Mouse (Mus musculus): Measurements from ENCODE around the gene Mettl26. TPM values are rescaled to one million over a fixed set of nuclear protein-coding genes. Genes with fewer than 3 reads are reported as not detected.

The Mettl26 gene
- total RNA-seq, 2 experiments from 2014 or later, result 39.0 to 39.9 TPM

DNA sequence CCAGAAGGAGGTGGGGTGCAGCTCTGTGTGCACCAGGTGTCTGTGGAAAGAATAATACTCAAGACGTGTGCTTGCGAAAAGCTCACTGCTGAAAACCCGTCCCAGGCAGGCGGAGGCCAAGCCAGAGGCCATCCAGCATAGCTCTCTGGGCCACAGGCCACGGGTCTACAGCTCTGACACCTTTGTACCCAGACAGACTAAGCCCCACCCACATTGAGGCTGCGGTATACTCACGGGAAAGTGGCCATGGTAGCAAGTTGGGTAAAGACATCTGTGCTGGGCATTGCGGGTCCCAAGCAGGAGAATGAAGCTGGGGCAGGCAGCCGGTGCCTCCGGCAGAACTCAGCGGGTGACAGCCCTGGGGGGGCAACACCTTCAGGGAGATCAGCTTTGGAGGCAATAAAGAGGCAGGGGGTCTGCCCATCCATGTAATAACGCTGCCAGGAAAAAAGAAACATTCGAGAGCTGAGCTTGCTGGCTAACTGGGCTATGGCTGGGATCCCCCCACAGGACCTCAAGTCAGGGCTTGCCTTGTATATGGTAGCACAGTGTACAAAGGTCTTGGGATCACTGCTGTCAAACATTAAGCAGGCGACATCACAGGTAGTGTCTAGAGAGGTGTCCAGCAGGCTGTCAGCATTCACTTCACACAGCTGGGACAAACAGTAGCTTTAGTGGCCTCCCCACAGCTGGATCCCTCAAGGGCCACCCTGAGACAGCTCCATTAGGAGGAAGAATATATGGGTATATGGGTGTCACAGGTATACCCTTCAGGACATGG lies 35.2 kb upstream of the Mettl26 start:
- no peak overlapping the region for H3K4me3 ChIP-seq
- peak overlapping the region; percentile 14; the same call in 1 of the 2 replicates for H3K27ac ChIP-seq
- no peak for TF ChIP-seq CTCF (conservative IDR thresholded peaks at IDR 0.05)
- DNase-seq (ENCODE audit: low spot score in 2 of 2), result no peak

DNA sequence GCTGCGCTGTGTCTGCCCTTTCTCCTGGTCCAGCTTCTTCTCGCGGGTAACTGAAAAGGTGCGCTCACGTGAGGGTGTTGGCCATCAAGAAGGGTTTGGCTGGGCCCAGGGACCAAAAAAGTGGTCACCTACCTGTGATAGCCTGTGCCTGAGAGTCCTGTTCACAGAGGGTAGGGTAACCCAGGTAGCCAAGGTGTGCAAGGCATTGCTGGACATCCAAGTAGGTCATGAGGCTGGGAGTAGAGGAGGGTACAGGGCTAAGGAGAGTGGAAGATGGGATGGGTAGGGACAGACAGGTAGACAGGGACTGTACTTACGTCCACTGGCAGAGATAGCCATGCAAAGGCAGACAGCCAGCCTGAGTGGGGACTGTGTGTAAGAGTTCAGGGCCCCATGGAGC lies 34.4 kb upstream of the Mettl26 start:
- DNase-seq (ENCODE audit: low spot score in 2 of 2), result no peak
- TF ChIP-seq CTCF (conservative IDR thresholded peaks at IDR 0.05), result no peak
- no peak overlapping the region for H3K4me3 ChIP-seq
- H3K27ac ChIP-seq, result no peak overlapping the region

DNA sequence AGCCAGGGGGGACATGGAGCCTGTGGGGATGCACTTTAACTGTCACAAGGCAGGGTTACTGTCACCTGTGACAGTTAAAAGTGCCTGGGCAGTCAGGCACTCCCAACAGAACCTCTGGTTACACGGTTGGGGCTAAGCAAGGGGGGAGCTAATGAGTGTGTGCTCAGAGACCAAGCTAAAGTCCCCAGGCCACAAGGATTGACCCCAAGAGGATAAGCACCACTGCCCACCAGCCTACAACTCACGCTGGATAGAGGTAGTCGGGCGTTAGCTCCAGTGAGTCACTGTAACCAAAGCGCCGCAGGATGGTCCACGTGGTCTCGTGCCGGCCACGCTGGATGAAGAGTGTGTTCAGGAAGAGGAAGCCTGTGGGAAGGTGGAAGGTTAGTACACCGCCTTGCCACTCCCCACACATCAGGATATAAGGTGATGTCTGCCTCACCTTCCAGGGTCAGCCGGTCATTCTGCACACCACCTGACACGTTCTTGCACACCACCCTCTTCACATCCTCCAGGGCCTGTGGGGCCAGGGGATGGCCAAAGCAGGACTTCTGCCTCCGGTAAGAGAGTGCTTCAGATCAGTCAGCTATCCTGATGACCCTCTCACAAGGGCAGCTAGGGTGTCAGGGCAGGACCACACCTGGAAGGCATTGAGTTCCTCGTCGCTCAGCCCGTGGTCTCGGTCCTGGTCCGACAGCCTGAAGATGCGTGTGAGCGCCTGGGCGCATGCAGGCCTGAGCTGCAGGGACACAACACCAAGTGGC lies 33.6 kb upstream of the Mettl26 start, which contains the start of gene Gm20683:
Gene Gm20683 (minus strand): TSS at position 647 of the 764 bp plus-strand sequence.
- Histone ChIP-seq H3K27ac (no peak within 1 kb of the TSS), H3K4me3 (no peak within 1 kb of the TSS)
- TF ChIP-seq CTCF (conservative IDR thresholded peaks at IDR 0.05), result no peak
- no peak for DNase-seq (ENCODE audit: low spot score in 2 of 2)

DNA sequence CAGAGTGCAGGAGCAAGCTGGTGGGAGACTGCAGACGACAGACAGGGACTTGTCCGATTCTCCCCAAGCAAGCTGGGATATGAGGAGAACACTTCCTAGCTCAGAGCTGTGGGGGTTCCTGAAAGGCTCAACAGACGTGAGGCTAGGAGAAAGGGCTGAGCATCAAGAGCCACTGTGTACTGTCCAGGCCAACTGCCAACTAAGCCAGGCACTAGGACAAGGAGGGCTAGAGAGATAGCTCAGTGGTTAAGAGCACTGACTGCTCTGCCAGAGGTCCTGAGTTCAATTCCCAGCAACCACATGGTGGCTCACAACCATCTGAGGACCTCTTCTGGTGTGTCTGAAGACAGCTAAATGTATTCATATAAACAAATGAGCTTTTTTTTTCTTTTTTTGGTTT lies 32.4 kb upstream of the Mettl26 start:
- no peak overlapping the region for H3K27ac ChIP-seq
- no peak overlapping the region for H3K4me3 ChIP-seq
- 0 out of 2 replicates have a peak, but pooled peaks have one; percentile 6 for TF ChIP-seq CTCF (conservative IDR thresholded peaks at IDR 0.05)

DNA sequence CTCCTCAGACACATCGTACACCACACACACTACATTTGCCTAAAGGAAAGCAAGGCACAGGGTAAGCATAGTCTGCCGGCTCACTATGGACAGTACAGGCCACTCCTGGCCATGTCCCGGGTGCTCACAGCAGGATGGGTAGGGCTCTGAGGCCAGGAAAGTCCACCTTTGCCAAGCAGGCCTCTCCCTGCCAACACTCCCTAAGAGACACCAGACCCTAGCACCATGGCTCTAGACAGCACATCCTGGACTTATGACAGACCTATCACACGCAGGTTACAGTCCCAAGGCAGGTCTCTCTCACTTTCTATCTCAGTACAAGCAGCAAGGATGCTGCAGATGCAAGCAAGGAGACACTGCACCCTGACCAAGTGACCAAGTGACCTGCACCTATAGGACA lies 31.8 kb upstream of the Mettl26 start:
- Histone ChIP-seq H3K27ac (peak overlapping the region; percentile 96; the same call in 1 of the 2 replicates), H3K4me3 (peak overlapping the region; percentile 83)
- no peak for DNase-seq (ENCODE audit: low spot score in 2 of 2)
- no peak for TF ChIP-seq CTCF (conservative IDR thresholded peaks at IDR 0.05)

More for the DNA sequence above, 32.4 kb upstream of the Mettl26 start:
- DNase-seq (ENCODE audit: low spot score in 2 of 2), result no peak

DNA sequence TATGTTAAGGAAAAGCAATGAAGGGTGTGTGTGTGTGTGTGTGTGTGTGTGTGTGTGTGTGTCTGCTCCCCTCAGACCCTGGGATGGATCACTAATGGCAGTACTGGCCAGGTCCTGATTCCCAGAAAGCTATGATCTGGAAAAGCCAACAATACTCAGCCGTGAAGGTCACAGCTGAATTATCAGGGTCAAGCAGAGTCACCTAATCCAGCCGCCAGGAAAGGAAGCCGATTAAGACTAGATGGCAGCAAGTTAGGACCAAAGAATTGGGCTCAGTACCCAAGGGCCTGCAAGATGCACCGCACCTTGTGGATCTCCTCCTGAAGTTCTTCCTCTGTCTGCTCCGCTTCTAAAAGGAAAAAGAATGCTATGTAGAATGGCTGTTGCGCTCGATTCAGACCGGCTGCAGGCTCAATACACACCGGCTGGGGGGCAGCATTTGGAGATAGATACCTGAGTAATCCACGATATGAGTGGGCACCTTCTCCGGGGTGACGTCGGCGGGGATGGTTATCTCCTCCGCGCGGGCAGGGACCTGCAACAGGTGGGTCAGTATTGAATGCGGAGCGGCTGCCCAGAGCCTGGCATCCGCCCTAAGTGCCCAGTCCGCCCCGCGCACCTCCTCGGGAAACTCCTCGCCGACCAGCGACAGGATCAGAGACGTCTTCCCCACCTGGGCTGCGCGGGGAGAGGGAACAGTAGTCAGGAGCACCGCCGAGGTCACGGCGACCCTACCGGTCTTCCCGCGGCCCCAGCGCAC lies 31.1 kb upstream of the Mettl26 start:
- H3K27ac ChIP-seq, result peak overlapping the region; percentile 96
- peak overlapping the region; percentile 83 for H3K4me3 ChIP-seq
- no peak for TF ChIP-seq CTCF (conservative IDR thresholded peaks at IDR 0.05)
- DNase-seq (ENCODE audit: low spot score in 2 of 2), result no peak

DNA sequence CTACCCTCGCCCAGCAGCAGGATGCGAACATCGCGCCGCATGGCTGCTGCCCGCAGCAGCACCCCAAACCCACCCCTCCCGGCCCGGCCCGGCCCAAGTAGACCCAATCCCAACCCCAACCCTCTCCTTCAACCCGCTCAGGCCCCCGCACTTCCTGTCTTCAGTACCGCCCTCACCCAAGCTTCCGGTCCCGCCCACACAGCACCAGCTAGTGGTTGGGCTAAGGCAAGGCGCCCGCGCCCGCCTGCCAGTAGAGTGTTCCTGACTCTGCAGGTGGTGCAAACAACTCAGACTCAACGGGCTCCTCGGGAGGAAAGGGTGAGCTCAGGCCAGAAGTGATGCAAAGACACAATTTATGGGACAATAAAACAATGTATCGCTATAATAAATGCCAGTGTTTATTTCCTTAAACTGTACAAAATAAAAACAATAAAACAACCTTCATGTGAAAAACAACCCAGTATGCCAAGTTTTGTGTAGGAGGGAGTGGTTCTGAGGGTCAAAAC lies 30.4 kb upstream of the Mettl26 start, which contains the start of gene Rhot2:
Gene Rhot2 (minus strand): TSS at position 456 of the 506 bp plus-strand sequence.
- TF ChIP-seq CTCF (conservative IDR thresholded peaks at IDR 0.05), result peak; percentile 73
- H3K27ac ChIP-seq, result peak within 1 kb of the TSS; percentile 96
- DNase-seq (ENCODE audit: low spot score in 2 of 2), result peak; percentile 95 to 96

DNA sequence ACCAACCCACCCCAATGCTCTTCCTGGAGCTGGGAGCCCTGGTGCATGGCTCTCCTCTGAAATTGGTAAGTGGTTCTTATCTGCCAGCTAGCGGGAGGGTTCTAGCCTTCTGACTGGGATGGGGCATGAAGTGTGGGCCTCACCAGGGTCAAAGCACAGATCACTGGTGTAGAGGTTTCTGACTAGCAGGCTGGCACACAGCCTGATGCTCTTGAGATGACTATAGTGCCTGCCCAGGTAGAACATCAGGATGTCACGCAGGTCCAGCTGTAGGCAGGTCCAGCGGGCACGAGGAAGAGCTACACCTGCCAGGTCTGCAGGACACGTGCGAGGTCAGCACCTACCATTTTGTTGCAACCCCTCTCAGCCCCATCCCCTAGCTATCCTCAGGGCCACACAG lies 14.6 kb upstream of the Mettl26 start:
- DNase-seq (ENCODE audit: low spot score in 2 of 2), result no peak
- no peak overlapping the region for H3K4me3 ChIP-seq
- no peak for TF ChIP-seq CTCF (conservative IDR thresholded peaks at IDR 0.05)
- no peak overlapping the region for H3K27ac ChIP-seq

More for the DNA sequence above, 30.4 kb upstream of the Mettl26 start, which contains the start of gene Rhot2:
- H3K4me3 ChIP-seq, result peak within 1 kb of the TSS; percentile 83

DNA sequence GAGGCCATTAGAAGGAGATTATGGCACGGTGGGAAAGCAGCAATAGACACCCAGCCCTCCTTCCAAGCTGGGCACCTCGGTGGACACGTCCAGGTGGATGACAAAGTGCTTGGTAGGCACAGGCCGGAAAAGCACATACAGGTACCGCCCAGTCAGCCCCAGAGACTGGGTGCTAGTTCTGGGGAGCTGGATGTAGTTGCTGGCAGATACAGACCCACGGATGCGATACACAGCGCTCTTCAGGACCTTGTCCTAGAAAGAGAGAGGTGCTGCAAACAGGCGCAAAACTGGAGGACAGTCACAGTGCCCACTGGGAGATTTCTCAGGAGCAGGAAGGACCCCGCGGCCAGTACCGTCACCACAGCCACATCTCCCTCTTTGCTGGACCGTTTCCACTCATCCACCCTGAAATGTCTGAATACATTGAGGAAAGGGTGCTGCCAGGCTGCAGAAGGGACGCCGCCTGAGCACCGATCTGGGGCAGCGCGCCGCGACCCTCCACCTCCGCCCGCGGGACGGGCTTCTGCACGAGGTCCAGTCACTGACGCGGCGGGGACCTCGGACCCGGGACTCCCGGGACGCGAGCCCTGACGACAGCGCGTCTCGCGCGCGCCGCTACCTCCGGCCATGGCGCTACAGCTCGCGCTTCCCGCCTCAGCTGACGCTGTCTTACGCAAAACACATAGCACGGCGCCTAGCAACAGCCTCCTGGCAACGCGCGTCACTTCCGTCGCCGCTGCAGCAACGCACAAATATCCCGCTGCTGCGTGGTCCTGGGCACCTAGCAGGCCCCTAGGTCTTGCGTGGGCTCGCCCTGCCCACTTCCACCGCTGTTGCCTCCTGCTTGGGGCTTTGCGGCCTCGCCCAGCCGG lies 13.8 kb upstream of the Mettl26 start, which contains the start of gene Wdr90:
Gene Wdr90 (minus strand): TSS at position 670 of the 872 bp plus-strand sequence.
- H3K4me3 ChIP-seq, result peak within 1 kb of the TSS; percentile 71
- peak; percentile 61 for TF ChIP-seq CTCF (conservative IDR thresholded peaks at IDR 0.05)
- peak within 1 kb of the TSS; percentile 99 for H3K27ac ChIP-seq
- peak; percentile 92 to 95 for DNase-seq (ENCODE audit: low spot score in 2 of 2)

DNA sequence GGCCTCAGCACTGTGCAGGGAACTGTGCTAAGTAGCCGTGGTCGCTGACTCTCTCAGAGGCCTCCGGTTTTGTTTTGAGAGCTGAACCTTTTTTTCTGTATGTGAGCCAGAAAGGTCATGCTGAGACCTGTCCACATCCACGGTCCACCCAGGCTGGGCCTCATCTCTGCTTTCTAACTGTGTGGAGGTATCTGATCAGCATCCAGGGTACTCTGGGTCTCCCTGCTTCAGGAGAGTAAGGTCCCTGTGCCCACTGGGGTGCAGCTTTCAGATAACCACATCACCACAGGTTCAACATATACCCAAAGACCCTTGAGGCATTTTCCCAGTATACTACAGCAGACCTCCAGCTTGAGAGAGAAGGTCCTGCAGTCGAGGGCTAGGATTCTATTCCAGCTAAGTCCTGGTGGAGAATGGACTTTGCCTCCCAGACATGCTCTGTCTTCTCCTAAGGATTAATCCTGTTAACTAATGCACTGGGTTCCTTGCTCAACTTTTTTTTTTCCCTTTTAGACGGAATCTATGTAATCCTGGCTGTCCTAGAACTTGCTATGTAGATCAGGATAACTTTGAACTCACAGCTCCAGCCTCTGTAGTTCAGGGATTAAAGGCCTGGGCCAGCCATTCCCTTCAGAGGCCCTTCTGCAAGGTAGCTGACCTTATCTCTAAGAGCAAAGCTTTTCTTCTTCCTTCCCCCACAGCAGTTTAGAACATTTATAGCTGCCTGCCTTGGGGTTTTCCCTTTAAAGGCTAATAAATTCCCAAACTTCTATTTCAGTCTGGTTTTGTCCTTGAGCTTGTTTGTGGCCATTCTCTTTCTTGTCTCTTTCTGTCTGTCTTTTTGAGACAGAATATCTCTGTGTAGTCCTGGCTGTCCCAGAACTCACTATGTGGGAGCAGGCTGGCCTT lies 12.9 kb upstream of the Mettl26 start:
- Histone ChIP-seq H3K27ac (peak overlapping the region; percentile 99), H3K4me3 (peak overlapping the region; percentile 71)
- no peak for TF ChIP-seq CTCF (conservative IDR thresholded peaks at IDR 0.05)
- no peak for DNase-seq (ENCODE audit: low spot score in 2 of 2)
